Mouse (Mus musculus) right cerebral cortex, postnatal 4 days (tissue): ENCODE measurements around the gene Spred3.

Source experiments
- DNase-seq: peaks from one replicate; pipeline ENCODE4 v3.0.0-alpha.2; 2022

Gene Spred3

GRCm38 (mm10) chr7:29124970-29125369 lies 45.2 kb downstream of the Spred3 start, which contains the start of gene Ryr1:
Gene Ryr1 (minus strand): TSS chr7:29125179.
- DNase-seq = peak; percentile 22

GRCm38 (mm10) chr7:29123531-29124358 lies 46.5 kb downstream of the Spred3 start:
- no peak for DNase-seq

- no peak for DNase-seq
Observed at GRCm38 (mm10) chr7:29122821-29123220, 47.4 kb downstream of the Spred3 start.

GRCm38 (mm10) chr7:29119526-29119925 lies 50.7 kb downstream of the Spred3 start:
- DNase-seq = no peak

- no peak for DNase-seq
Observed at GRCm38 (mm10) chr7:29118142-29118851, 51.9 kb downstream of the Spred3 start.

- DNase-seq = peak; percentile 56
Observed at GRCm38 (mm10) chr7:29108992-29109955, 60.9 kb downstream of the Spred3 start.
